Comparison of ENCODE assay signal across 7 mouse cellular contexts in the genomic region with DNA sequence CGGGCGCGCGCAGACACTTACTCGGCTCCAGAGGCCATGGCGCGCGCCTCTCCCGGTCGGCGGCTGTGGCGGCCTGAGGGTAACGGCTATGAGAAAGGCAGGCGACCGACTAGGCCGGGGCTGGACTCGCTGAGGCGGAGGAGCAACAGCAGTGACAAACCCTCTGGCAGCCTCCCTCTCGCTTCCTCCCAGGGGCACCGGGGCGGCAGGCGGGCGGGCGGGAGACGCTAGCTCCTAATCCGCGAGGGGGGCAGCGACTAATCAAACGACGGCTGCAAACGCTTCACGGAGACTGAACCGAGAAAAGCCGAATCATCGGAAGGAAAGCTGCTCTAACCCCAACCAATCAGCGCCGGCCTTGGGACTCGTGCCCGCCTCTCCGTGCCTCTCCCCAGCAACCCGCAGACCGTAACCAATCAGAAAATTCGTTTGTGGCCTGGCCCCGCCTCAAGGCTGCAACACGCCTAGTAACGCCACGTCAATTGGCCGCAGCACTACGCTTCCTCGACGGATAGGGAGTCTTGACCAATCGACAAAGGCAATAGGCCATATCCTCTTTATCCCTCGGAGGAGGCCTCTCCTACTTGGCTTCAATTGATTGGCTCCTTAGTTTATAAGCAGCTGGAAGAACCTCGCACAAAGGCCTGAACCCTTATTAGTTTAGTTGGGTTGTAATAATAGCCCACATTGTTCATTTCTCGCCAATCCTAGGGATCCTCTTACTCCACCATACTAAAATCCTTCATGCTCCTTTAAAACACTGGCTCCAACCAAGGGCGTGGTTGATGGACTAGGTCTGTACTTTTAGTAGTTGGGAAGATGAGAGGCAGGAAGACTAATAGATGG. TPM values are rescaled to one million over a fixed set of nuclear protein-coding genes. Genes with fewer than 3 reads are reported as not detected.
DNase-seq lines count a peak whose midpoint lies in the region; ATAC-seq lines count a peak whose summit lies in the region.
"Not testable (repeated sequence)": the region's sequence is repeated elsewhere in the genome, so short reads cannot be mapped to it uniquely, and the experiment has no call there.

A gene (minus strand): TSS at position 367 of the 846 bp plus-strand sequence.

- peak; percentile 99 for DNase-seq in adrenal gland, postnatal 14 days
- peak; percentile 99 for DNase-seq in embryonic facial prominence, embryonic 11.5 days (ENCODE audit: low spot score)
- DNase-seq in kidney, adult 11 months = peak; percentile 99
- peak; percentile 96 for DNase-seq in limb, embryonic 10.5 days (ENCODE audit: low spot score)
- peak; percentile 98 for DNase-seq in spleen, adult 12 weeks (ENCODE audit: low spot score)

- under 1% methylated on average over 47 of the region's 56 CpGs for WGBS in embryonic facial prominence, embryonic 11.5 days
- WGBS in limb, embryonic 10.5 days = 1% methylated on average over 53 of the region's 56 CpGs
- WGBS in midbrain, embryonic 13.5 days = under 1% methylated on average over 50 of the region's 56 CpGs

- peak within 1 kb of the TSS; percentile 59 for H3K4me2 ChIP-seq in embryonic facial prominence, embryonic 11.5 days (ENCODE audit: low read depth, low read length)
- H3K4me2 ChIP-seq in midbrain, embryonic 13.5 days (replicated peaks) = peak within 1 kb of the TSS; percentile 91

- H3K27me3 ChIP-seq in embryonic facial prominence, embryonic 11.5 days (ENCODE audit: control insufficient read depth, insufficient read depth, low read length); limb, embryonic 10.5 days (ENCODE audit: low read depth, poor library complexity, severe bottlenecking); midbrain, embryonic 13.5 days: not testable (repeated sequence)

- peak within 1 kb of the TSS; percentile 95 for H3K4me3 ChIP-seq in embryonic facial prominence, embryonic 11.5 days (ENCODE audit: low read depth, low read length)
- H3K4me3 ChIP-seq in limb, embryonic 10.5 days = peak within 1 kb of the TSS; percentile 76
- H3K4me3 ChIP-seq in midbrain, embryonic 13.5 days (replicated peaks) = peak within 1 kb of the TSS; percentile 92

- ATAC-seq in embryonic facial prominence, embryonic 11.5 days (replicated peaks; ENCODE audit: insufficient number of reproducible peaks, low FRiP score, low TSS enrichment, low read depth) = peak; percentile 98
- ATAC-seq in granulocyte monocyte progenitor cell, adult 5-6 weeks (replicated peaks; ENCODE audit: poor library complexity, severe bottlenecking) = peak; percentile 93
- peak; percentile 97 for ATAC-seq in midbrain, embryonic 13.5 days

- not testable (repeated sequence) for H3K4me1 ChIP-seq in embryonic facial prominence, embryonic 11.5 days (ENCODE audit: control insufficient read depth, insufficient read depth, low read length)
- H3K4me1 ChIP-seq in limb, embryonic 10.5 days = peaks cover 18% of the 10 kb centered on the region
- peaks cover 28% of the 10 kb centered on the region for H3K4me1 ChIP-seq in midbrain, embryonic 13.5 days (replicated peaks)

- peak within 1 kb of the TSS; percentile 99 for H3K27ac ChIP-seq in embryonic facial prominence, embryonic 11.5 days (replicated peaks; ENCODE audit: low read depth, low read length)
- peak within 1 kb of the TSS; percentile 98 for H3K27ac ChIP-seq in limb, embryonic 10.5 days
- H3K27ac ChIP-seq in midbrain, embryonic 13.5 days = peak within 1 kb of the TSS; percentile 99

- peak within 1 kb of the TSS; percentile 95 for H3K9ac ChIP-seq in embryonic facial prominence, embryonic 11.5 days (replicated peaks; ENCODE audit: low read length)
- peak within 1 kb of the TSS; percentile 98 for H3K9ac ChIP-seq in midbrain, embryonic 13.5 days (replicated peaks)

- H3K9me3 ChIP-seq in embryonic facial prominence, embryonic 11.5 days (replicated peaks; ENCODE audit: control insufficient read depth, low read length); limb, embryonic 10.5 days (replicated peaks); midbrain, embryonic 13.5 days: not testable (repeated sequence)

- H3K36me3 ChIP-seq in embryonic facial prominence, embryonic 11.5 days (replicated peaks; ENCODE audit: control insufficient read depth, insufficient read depth, low read depth, low read length) = not testable (repeated sequence)
- H3K36me3 ChIP-seq in limb, embryonic 10.5 days = peaks cover 52% of the 10 kb centered on the region
- H3K36me3 ChIP-seq in midbrain, embryonic 13.5 days = peaks cover 11% of the 10 kb centered on the region

RNA-seq across cellular contexts. Expression of the gene that starts here (rescaled TPM):
- 265 and 269 TPM in 2 replicates for total RNA-seq in adrenal gland, postnatal 14 days (2021)
- 686 and 688 TPM in 2 replicates for polyA plus RNA-seq in embryonic facial prominence, embryonic 11.5 days (2014; fragmentation: Nextera tagmentation; extraction: Ambion mirVana)
- 207 and 209 TPM in 2 replicates for total RNA-seq in granulocyte monocyte progenitor cell, adult 5-6 weeks (2014; fragmentation: Nextera tagmentation)
- 303 and 304 TPM in 2 replicates for total RNA-seq in granulocyte monocyte progenitor cell, adult 5-6 weeks (2017)
- polyA plus RNA-seq in limb, embryonic 10.5 days (2016; fragmentation: Nextera tagmentation; extraction: Ambion mirVana) = 650 and 691 TPM in 2 replicates
- 560 and 579 TPM in 2 replicates for polyA plus RNA-seq in midbrain, embryonic 13.5 days (2015; fragmentation: Nextera tagmentation; extraction: Ambion mirVana)

Comparison
In these comparisons a context has a peak if more than half of its experiments do, and no peak if none do; other contexts are left out.
1. Peak in every context shown above with its lines: DNase-seq, ATAC-seq, H3K4me3 ChIP-seq and H3K27ac ChIP-seq.